Mouse (Mus musculus) thymus, postnatal 10 days (tissue): Measurements from ENCODE around the gene Fxyd5.

Experiments used
- DNase-seq, 2 experiments: peaks; one replicate each; pipeline ENCODE4 v3.0.0; 2021; ENCODE audit warnings: low spot score in 2 of 2

The Fxyd5 gene

DNA sequence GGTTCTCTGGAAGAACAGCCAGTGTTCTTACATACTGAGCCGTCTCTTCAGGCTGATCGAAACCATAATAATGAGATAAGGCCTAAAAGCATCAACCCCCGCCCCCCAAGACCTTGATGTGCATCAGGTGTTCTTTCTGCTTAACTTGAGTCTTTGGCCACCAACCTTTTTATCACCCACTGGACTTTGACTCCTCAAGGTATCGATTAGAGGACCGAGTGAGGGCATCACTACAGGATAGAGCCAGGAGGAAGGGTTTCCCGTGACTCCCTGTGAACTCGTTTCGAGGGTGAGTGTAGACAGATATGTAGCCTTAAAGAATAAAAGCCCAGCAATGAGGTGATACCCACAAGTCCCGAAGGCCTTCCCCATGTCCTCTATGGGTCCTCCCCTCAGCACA lies 56.9 kb downstream of the Fxyd5 start:
- DNase-seq = no peak
